Mouse (Mus musculus) stomach, embryonic 14.5 days (tissue): ENCODE data around the gene Mrps17. TPM values are rescaled to one million over a fixed set of nuclear protein-coding genes. Genes with fewer than 3 reads are reported as not detected.

Source experiments
- ATAC-seq: fragments of 200-750 bp; cut with Nextera tagmentation; 2 replicates; pipeline ENCODE4 v1.8.0; 2017; ENCODE audit warnings: low read depth, moderate TSS enrichment; ENCODE audit not compliant: insufficient number of reproducible peaks, insufficient read depth, low FRiP score
- H3K27ac ChIP-seq: fragments of 300-500 bp; sonication (generic); 2 replicates; pipeline ENCODE4 v1.5.1; 2014; ENCODE audit warnings: mild to moderate bottlenecking, low read length, moderate library complexity, mixed read lengths
- H3K27me3 ChIP-seq: fragments of 300-500 bp; sonication (generic); 2 replicates; pipeline ENCODE4 v1.6.1; 2014; ENCODE audit warnings: low read length, control low read depth, mixed read lengths; ENCODE audit not compliant: control insufficient read depth, insufficient read depth
- H3K36me3 ChIP-seq: fragments of 300-500 bp; sonication (generic); 2 replicates; pipeline ENCODE4 v1.6.1; 2014; ENCODE audit warnings: mild to moderate bottlenecking, control low read depth, low read length, moderate library complexity, mixed read lengths; ENCODE audit not compliant: control insufficient read depth, insufficient read depth
- H3K4me1 ChIP-seq: fragments of 300-500 bp; sonication (generic); 2 replicates; pipeline ENCODE4 v1.6.1; 2014; ENCODE audit warnings: low read length, control low read depth, mixed read lengths; ENCODE audit not compliant: control insufficient read depth, insufficient read depth
- H3K4me2 ChIP-seq: fragments of 300-500 bp; sonication (generic); replicated peaks from 2 replicates; pipeline ENCODE4 v1.6.1; 2014; ENCODE audit warnings: low read depth, low read length, control low read depth
- H3K4me3 ChIP-seq: fragments of 300-500 bp; sonication (generic); 2 replicates; pipeline ENCODE4 v1.5.1; 2014; ENCODE audit warnings: low read depth, low read length, control low read depth
- H3K9ac ChIP-seq: fragments of 300-500 bp; sonication (generic); replicated peaks from 2 replicates; pipeline ENCODE4 v1.6.1; 2014; ENCODE audit warnings: low read depth, mild to moderate bottlenecking, control low read depth, low read length, moderate library complexity, mixed read lengths
- H3K9me3 ChIP-seq: fragments of 300-500 bp; sonication (generic); 2 replicates; pipeline ENCODE4 v1.6.1; 2016; ENCODE audit warnings: low read depth, low read length, control low read depth; ENCODE audit not compliant: control insufficient read depth
- WGBS: fragments of 180-500 bp; shearing (Covaris S2); extraction: QIAGEN DNeasy Blood & Tissue Kit; methylation state at CpG from one replicate; pipeline ENCODE4 v1.1.7; 2014; 5-methylcytosine and 5-hydroxymethylcytosine counted together
- polyA plus RNA-seq: library from polyadenylated mRNA; unstranded; fragments of >200 nt; fragmentation: Nextera tagmentation; extraction: Ambion mirVana; gene quantifications from 2 replicates; pipeline ENCODE4 v1.2.1, GENCODE M21; 2014

Gene Mrps17
- polyA plus RNA-seq, 1 experiment from 2014 or later: 206 TPM

- H3K9me3 ChIP-seq: no peaks in the 10 kb centered on the region
- no peaks in the 10 kb centered on the region for H3K36me3 ChIP-seq
- peak overlapping the region; percentile 92 for H3K9ac ChIP-seq
- peak overlapping the region; percentile 40 for H3K4me2 ChIP-seq
- H3K27me3 ChIP-seq: no peaks in the 10 kb centered on the region
- peak overlapping the region; percentile 70 for H3K4me3 ChIP-seq
- ATAC-seq: no peak
- 18% methylated on average over 7 of the region's 7 CpGs for WGBS
- H3K27ac ChIP-seq: peak overlapping the region; percentile 95; the same call in 1 of the 2 replicates
- peaks cover 36% of the 10 kb centered on the region for H3K4me1 ChIP-seq
Measured at GRCm38 (mm10) chr5:129725774-129726392, 10.6 kb downstream of the Mrps17 start.

- Histone ChIP-seq H3K27ac (no peak overlapping the region), H3K9me3 (no peaks in the 10 kb centered on the region), H3K9ac (no peak overlapping the region), H3K36me3 (no peaks in the 10 kb centered on the region), H3K4me3 (no peak overlapping the region), H3K27me3 (no peaks in the 10 kb centered on the region), H3K4me2 (no peak overlapping the region; the same call in 1 of the 2 replicates), H3K4me1 (peaks cover 36% of the 10 kb centered on the region)
- ATAC-seq: no peak
- WGBS: 76% methylated on average over 3 of the region's 3 CpGs
Measured at GRCm38 (mm10) chr5:129726784-129727183, 11.5 kb downstream of the Mrps17 start.

- no peak overlapping the region for H3K27ac ChIP-seq
Measured at GRCm38 (mm10) chr5:129729286-129729685, 14.0 kb downstream of the Mrps17 start.

GRCm38 (mm10) chr5:129730344-129730743 lies 15.0 kb downstream of the Mrps17 start:
- ATAC-seq: peak; percentile 46; the same call in 1 of the 2 replicates
- Histone ChIP-seq H3K9me3 (no peaks in the 10 kb centered on the region), H3K27me3 (no peaks in the 10 kb centered on the region), H3K36me3 (no peaks in the 10 kb centered on the region), H3K27ac (peak overlapping the region; percentile 52; the same call in 1 of the 2 replicates), H3K4me3 (no peak overlapping the region), H3K4me1 (peaks cover 36% of the 10 kb centered on the region), H3K4me2 (no peak overlapping the region), H3K9ac (no peak overlapping the region)
- WGBS: 61% methylated on average over 11 of the region's 11 CpGs

More at GRCm38 (mm10) chr5:129729286-129729685, 14.0 kb downstream of the Mrps17 start:
- Histone ChIP-seq H3K4me2 (0 out of 2 replicates have a peak overlapping the region, but pooled peaks have one; percentile 1), H3K4me3 (no peak overlapping the region), H3K4me1 (peaks cover 36% of the 10 kb centered on the region), H3K9ac (no peak overlapping the region; the same call in 1 of the 2 replicates), H3K36me3 (no peaks in the 10 kb centered on the region), H3K27me3 (no peaks in the 10 kb centered on the region), H3K9me3 (no peaks in the 10 kb centered on the region)
- no peak; the same call in 1 of the 2 replicates for ATAC-seq
- 35% methylated on average over 11 of the region's 11 CpGs for WGBS

- H3K4me2 ChIP-seq: no peak overlapping the region
- no peak overlapping the region for H3K27ac ChIP-seq
- peaks cover 36% of the 10 kb centered on the region for H3K4me1 ChIP-seq
- no peaks in the 10 kb centered on the region for H3K27me3 ChIP-seq
- ATAC-seq: no peak
- no peak overlapping the region for H3K9ac ChIP-seq
- H3K36me3 ChIP-seq: no peaks in the 10 kb centered on the region
- no peak overlapping the region for H3K4me3 ChIP-seq
- 62% methylated on average over 5 of the region's 5 CpGs for WGBS
- H3K9me3 ChIP-seq: no peaks in the 10 kb centered on the region
Measured at GRCm38 (mm10) chr5:129731021-129731420, 15.7 kb downstream of the Mrps17 start.

- ATAC-seq: no peak
- Histone ChIP-seq H3K36me3 (peaks cover 12% of the 10 kb centered on the region), H3K4me3 (no peak overlapping the region), H3K27ac (no peak overlapping the region), H3K9me3 (no peaks in the 10 kb centered on the region), H3K4me2 (no peak overlapping the region), H3K9ac (no peak overlapping the region), H3K4me1 (no peaks in the 10 kb centered on the region), H3K27me3 (no peaks in the 10 kb centered on the region)
- WGBS: 95% methylated on average over 1 of the region's 1 CpGs
Measured at GRCm38 (mm10) chr5:129740976-129741375, 25.7 kb downstream of the Mrps17 start.

GRCm38 (mm10) chr5:129742903-129743488 lies 27.7 kb downstream of the Mrps17 start:
- H3K4me1 ChIP-seq: no peaks in the 10 kb centered on the region
- H3K27ac ChIP-seq: no peak overlapping the region
- peak; percentile 58; the same call in 1 of the 2 replicates for ATAC-seq
- WGBS: 63% methylated on average over 7 of the region's 7 CpGs
- no peaks in the 10 kb centered on the region for H3K9me3 ChIP-seq
- no peak overlapping the region for H3K4me2 ChIP-seq
- H3K4me3 ChIP-seq: no peak overlapping the region
- no peaks in the 10 kb centered on the region for H3K27me3 ChIP-seq
- H3K36me3 ChIP-seq: peaks cover 17% of the 10 kb centered on the region
- no peak overlapping the region for H3K9ac ChIP-seq

GRCm38 (mm10) chr5:129744050-129744449 lies 28.8 kb downstream of the Mrps17 start:
- no peak overlapping the region for H3K4me3 ChIP-seq
- H3K4me1 ChIP-seq: no peaks in the 10 kb centered on the region
- no peak overlapping the region for H3K9ac ChIP-seq
- H3K4me2 ChIP-seq: no peak overlapping the region
- WGBS: 29% methylated on average over 6 of the region's 6 CpGs
- H3K36me3 ChIP-seq: peaks cover 22% of the 10 kb centered on the region
- no peaks in the 10 kb centered on the region for H3K27me3 ChIP-seq
- ATAC-seq: no peak
- no peak overlapping the region for H3K27ac ChIP-seq
- H3K9me3 ChIP-seq: no peaks in the 10 kb centered on the region
